Comparison of ENCODE assay signal across 8 mouse cellular contexts in genomic region chr1:135583678-135584515, GRCm38 (mm10). TPM values are rescaled to one million over a fixed set of nuclear protein-coding genes. Genes with fewer than 3 reads are reported as not detected.
DNase-seq lines count a peak whose midpoint lies in the region; ATAC-seq and TF ChIP-seq lines count a peak whose summit lies in the region.

No protein-coding gene starts in this region.

- H3K4me2 ChIP-seq in forebrain, embryonic 11.5 days (ENCODE audit: low read depth, low read length, severe bottlenecking) = peak overlapping the region; percentile 78
- peak overlapping the region; percentile 80 for H3K4me2 ChIP-seq in hindbrain, embryonic 12.5 days (replicated peaks)
- peak overlapping the region; percentile 74; the same call in 1 of the 2 replicates for H3K4me2 ChIP-seq in liver, postnatal 0 days (ENCODE audit: low read depth, low read length)

- H3K36me3 ChIP-seq in kidney, adult 2 months (ENCODE audit: control insufficient read depth, insufficient read depth, low read length) = no peaks in the 10 kb centered on the region
- no peaks in the 10 kb centered on the region for H3K36me3 ChIP-seq in forebrain, embryonic 11.5 days (ENCODE audit: control insufficient read depth, insufficient read depth, low read length)
- H3K36me3 ChIP-seq in hindbrain, embryonic 12.5 days = no peaks in the 10 kb centered on the region
- H3K36me3 ChIP-seq in liver, postnatal 0 days (replicated peaks; ENCODE audit: insufficient read depth, low read length) = no peaks in the 10 kb centered on the region

- no peak for TF ChIP-seq POLR2A in kidney, adult 2 months (IDR thresholded peaks at IDR 0.05; ENCODE audit: low read depth, low read length)

- no peak for TF ChIP-seq CTCF in kidney, adult 2 months (conservative IDR thresholded peaks at IDR 0.05; ENCODE audit: insufficient read depth, insufficient read length, low read depth, low read length)
- TF ChIP-seq CTCF in liver, postnatal 0 days (IDR thresholded peaks at IDR 0.05; ENCODE audit: low read depth) = no peak

- DNase-seq in kidney, adult 2 months = peak; percentile 27
- no peak for DNase-seq in kidney, adult 11 months
- DNase-seq in forebrain, embryonic 11.5 days (ENCODE audit: low spot score) = peak; percentile 61
- no peak for DNase-seq in liver, postnatal 0 days
- no peak for DNase-seq in urinary bladder, adult 2 months (ENCODE audit: low spot score)
- DNase-seq in spleen, postnatal 36 days (ENCODE audit: low spot score in 2 of 2) = no peak

- H3K27me3 ChIP-seq in kidney, adult 2 months (replicated peaks; ENCODE audit: control insufficient read depth, insufficient read depth, low read length) = no peaks in the 10 kb centered on the region
- H3K27me3 ChIP-seq in forebrain, embryonic 11.5 days (ENCODE audit: control insufficient read depth, insufficient read depth, low read length) = no peaks in the 10 kb centered on the region; the same call in 1 of the 2 replicates
- H3K27me3 ChIP-seq in hindbrain, embryonic 12.5 days = no peaks in the 10 kb centered on the region
- H3K27me3 ChIP-seq in liver, postnatal 0 days (ENCODE audit: insufficient read depth, low read length) = peaks cover 30% of the 10 kb centered on the region

- H3K4me3 ChIP-seq in kidney, adult 2 months (ENCODE audit: insufficient read depth, low read depth, low read length) = no peak overlapping the region
- H3K4me3 ChIP-seq in forebrain, embryonic 11.5 days (ENCODE audit: low read depth, low read length) = peak overlapping the region; percentile 51
- peak overlapping the region; percentile 65 for H3K4me3 ChIP-seq in hindbrain, embryonic 12.5 days
- H3K4me3 ChIP-seq in liver, postnatal 0 days (ENCODE audit: low read depth, low read length) = peak overlapping the region; percentile 46; the same call in 1 of the 2 replicates

- TF ChIP-seq EP300 in liver, postnatal 0 days (IDR thresholded peaks at IDR 0.05; ENCODE audit: low read depth) = no peak

- ATAC-seq in forebrain, embryonic 11.5 days (replicated peaks; ENCODE audit: low FRiP score) = 0 out of 2 replicates have a peak, but pooled peaks have one; percentile 13
- ATAC-seq in hindbrain, embryonic 12.5 days (ENCODE audit: low FRiP score) = no peak
- ATAC-seq in liver, postnatal 0 days = no peak
- no peak for ATAC-seq in erythroblast, adult 5-6 weeks (replicated peaks; ENCODE audit: low FRiP score, poor library complexity, severe bottlenecking)

- no peaks in the 10 kb centered on the region for H3K9me3 ChIP-seq in forebrain, embryonic 11.5 days (ENCODE audit: control insufficient read depth, low read length)
- no peaks in the 10 kb centered on the region for H3K9me3 ChIP-seq in hindbrain, embryonic 12.5 days (replicated peaks)
- H3K9me3 ChIP-seq in liver, postnatal 0 days (ENCODE audit: low read length) = no peaks in the 10 kb centered on the region

- H3K4me1 ChIP-seq in kidney, adult 2 months (ENCODE audit: control insufficient read depth, insufficient read depth, low read length) = 0 out of 2 replicates have a peak, but pooled peaks cover 2% of the 10 kb centered on the region
- peaks cover 15% of the 10 kb centered on the region for H3K4me1 ChIP-seq in forebrain, embryonic 11.5 days (replicated peaks; ENCODE audit: control insufficient read depth, insufficient read depth, low read length)
- peaks cover 76% of the 10 kb centered on the region for H3K4me1 ChIP-seq in hindbrain, embryonic 12.5 days
- peaks cover 9% of the 10 kb centered on the region; the same call in 1 of the 2 replicates for H3K4me1 ChIP-seq in liver, postnatal 0 days (ENCODE audit: insufficient read depth)

- H3K9ac ChIP-seq in forebrain, embryonic 11.5 days (ENCODE audit: low read length) = peak overlapping the region; percentile 70
- peak overlapping the region; percentile 75 for H3K9ac ChIP-seq in hindbrain, embryonic 12.5 days
- no peak overlapping the region for H3K9ac ChIP-seq in liver, postnatal 0 days (replicated peaks)

- 22% methylated on average over 21 of the region's 21 CpGs for WGBS in kidney, adult 2 months
- WGBS in forebrain, embryonic 11.5 days = 4% methylated on average over 21 of the region's 21 CpGs
- 1% methylated on average over 21 of the region's 21 CpGs for WGBS in hindbrain, embryonic 12.5 days
- 40% methylated on average over 21 of the region's 21 CpGs for WGBS in liver, postnatal 0 days (ENCODE audit: insufficient replicate concordance)

- no peak overlapping the region for H3K27ac ChIP-seq in kidney, adult 2 months (ENCODE audit: insufficient read depth, low read depth, low read length)
- peak overlapping the region; percentile 77; the same call in 1 of the 2 replicates for H3K27ac ChIP-seq in forebrain, embryonic 11.5 days (ENCODE audit: low read depth, low read length)
- peak overlapping the region; percentile 93 for H3K27ac ChIP-seq in hindbrain, embryonic 12.5 days
- no peak overlapping the region for H3K27ac ChIP-seq in liver, postnatal 0 days (ENCODE audit: low read depth)

RNA-seq across cellular contexts. Expression of gene Nav1, which starts 23.2 kb away (rescaled TPM):
- 6.0 and 7.1 TPM in 2 replicates for polyA plus RNA-seq in kidney, adult 2 months (2012; rRNA removed)
- polyA plus RNA-seq in forebrain, embryonic 11.5 days (2014; fragmentation: Nextera tagmentation; extraction: Ambion mirVana) = 23.4 and 26.9 TPM in 2 replicates
- polyA plus RNA-seq in hindbrain, embryonic 12.5 days (2016; fragmentation: Nextera tagmentation; extraction: Ambion mirVana) = 35.9 and 41.0 TPM in 2 replicates
- 0.92 and 0.94 TPM in 2 replicates for polyA plus RNA-seq in liver, postnatal 0 days (2015; fragmentation: Nextera tagmentation; extraction: Ambion mirVana)
- total RNA-seq in erythroblast, adult 5-6 weeks (2015; ENCODE audit: low replicate concordance) = 1.5 and 1.7 TPM in 2 replicates
- 0.77 and 1.4 TPM in 2 replicates for total RNA-seq in erythroblast, adult 5-6 weeks (2017; ENCODE audit: low replicate concordance)
- 25.0 and 40.9 TPM in 2 replicates for polyA plus RNA-seq in urinary bladder, adult 2 months (2012; rRNA removed)

Comparison
In these comparisons a context has a peak if more than half of its experiments do, and no peak if none do; other contexts are left out.
1. DNase-seq: peak in kidney, adult 2 months (single experiment) and forebrain, embryonic 11.5 days (single experiment); none in kidney, adult 11 months (single experiment), liver, postnatal 0 days (single experiment), urinary bladder, adult 2 months (single experiment) and spleen, postnatal 36 days (0 of 2).
2. H3K27ac ChIP-seq: peak in forebrain, embryonic 11.5 days (single experiment) and hindbrain, embryonic 12.5 days (single experiment); none in kidney, adult 2 months (single experiment) and liver, postnatal 0 days (single experiment).
3. Peak in every context shown above with its lines, with median percentiles within 50 percentile points of each other: H3K4me2 ChIP-seq.